Mouse (Mus musculus): ENCODE data around the gene Srcap. TPM values are rescaled to one million over a fixed set of nuclear protein-coding genes. Genes with fewer than 3 reads are reported as not detected.
A peak's percentile ranks its signal among the peaks of the same experiment; 100 is the strongest.
"Not testable (repeated sequence)": the region's sequence is repeated elsewhere in the genome, so short reads cannot be mapped to it uniquely, and the experiment has no call there.

Gene Srcap
- polyA plus RNA-seq, 1 experiment from 2014 or later = 51.3 TPM

GRCm38 (mm10) chr7:127498407-127498806, 13.4 kb upstream of the Srcap start:
- Histone ChIP-seq H3K4me1 (replicated peaks) (no peaks in the 10 kb centered on the region), H3K27ac (no peak overlapping the region), H3K36me3 (no peaks in the 10 kb centered on the region), H3K9ac (no peak overlapping the region), H3K27me3 (no peaks in the 10 kb centered on the region), H3K4me3 (no peak overlapping the region), H3K4me2 (no peak overlapping the region), H3K9me3 (no peaks in the 10 kb centered on the region)
- 38% methylated on average over 3 of the region's 3 CpGs for WGBS
- ATAC-seq (ENCODE audit: low FRiP score) = no peak

DNA sequence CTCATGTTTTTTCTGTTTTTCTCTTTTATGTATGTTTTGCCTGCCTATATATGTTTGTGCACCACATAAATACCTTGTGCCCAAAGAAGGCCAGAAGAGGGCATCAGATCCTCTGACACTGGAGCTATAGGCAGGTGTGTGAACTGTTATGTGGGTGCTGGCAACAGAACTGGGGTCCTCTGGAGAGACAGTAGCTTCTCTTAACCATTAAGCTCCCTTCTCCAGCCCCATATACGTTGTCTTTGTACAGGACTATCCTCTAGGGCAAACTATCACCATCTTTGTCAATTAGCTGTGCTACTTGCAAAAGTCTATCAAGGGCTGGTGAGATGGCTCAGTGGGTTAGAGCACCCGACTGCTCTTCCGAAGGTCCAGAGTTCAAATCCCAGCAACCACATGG, 3.5 kb upstream of the Srcap start:
- H3K36me3 ChIP-seq = no peaks in the 10 kb centered on the region
- no peaks in the 10 kb centered on the region for H3K27me3 ChIP-seq
- H3K9ac ChIP-seq = no peak overlapping the region
- H3K4me2 ChIP-seq = no peak overlapping the region
- no peak for ATAC-seq (ENCODE audit: low FRiP score)
- no peak overlapping the region for H3K4me3 ChIP-seq
- H3K4me1 ChIP-seq (replicated peaks) = peaks cover 11% of the 10 kb centered on the region
- WGBS = 94% methylated on average over 3 of the region's 3 CpGs
- no peak overlapping the region for H3K27ac ChIP-seq
- H3K9me3 ChIP-seq = no peaks in the 10 kb centered on the region

DNA sequence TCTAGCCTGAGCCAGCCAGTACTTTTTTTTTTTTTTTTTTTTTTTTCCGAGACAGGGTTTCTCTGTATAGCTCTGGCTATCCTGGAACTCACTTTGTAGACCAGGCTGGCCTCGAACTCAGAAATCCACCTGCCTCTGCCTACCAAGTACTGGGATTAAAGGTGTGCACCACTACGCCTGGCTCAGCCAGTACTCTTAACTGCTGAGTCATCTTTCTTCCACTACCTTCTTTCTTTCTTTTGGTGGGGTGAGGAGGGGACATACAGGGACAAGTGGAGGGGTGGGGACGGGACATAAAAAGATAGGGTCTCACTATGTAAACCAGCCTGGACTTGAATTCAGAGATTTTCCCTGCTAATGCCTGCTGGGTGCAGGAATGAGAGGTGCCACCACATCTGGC, 2.0 kb upstream of the Srcap start:
- peaks cover 23% of the 10 kb centered on the region for H3K4me1 ChIP-seq (replicated peaks)
- ATAC-seq (ENCODE audit: low FRiP score); H3K9ac ChIP-seq; H3K4me2 ChIP-seq; H3K27me3 ChIP-seq; H3K9me3 ChIP-seq; H3K36me3 ChIP-seq; H3K27ac ChIP-seq; H3K4me3 ChIP-seq: not testable (repeated sequence)
- WGBS = 91% methylated on average over 4 of the region's 4 CpGs

- Histone ChIP-seq H3K4me3 (peak overlapping the region; percentile 70), H3K9ac (peak overlapping the region; percentile 88; the same call in 1 of the 2 replicates), H3K4me1 (replicated peaks) (peaks cover 24% of the 10 kb centered on the region), H3K27me3 (no peaks in the 10 kb centered on the region), H3K9me3 (no peaks in the 10 kb centered on the region), H3K36me3 (peaks cover 15% of the 10 kb centered on the region), H3K27ac (peak overlapping the region; percentile 99), H3K4me2 (peak overlapping the region; percentile 62)
- no peak for ATAC-seq (ENCODE audit: low FRiP score)
- WGBS = 45% methylated on average over 8 of the region's 8 CpGs
Measured at GRCm38 (mm10) chr7:127511241-127511640, 542 bp upstream of the Srcap start.

- Histone ChIP-seq H3K9me3 (no peaks in the 10 kb centered on the region), H3K27ac (peak overlapping the region; percentile 99), H3K4me2 (peak overlapping the region; percentile 62), H3K36me3 (peaks cover 27% of the 10 kb centered on the region), H3K27me3 (no peaks in the 10 kb centered on the region), H3K4me3 (peak overlapping the region; percentile 70), H3K4me1 (replicated peaks) (peaks cover 24% of the 10 kb centered on the region), H3K9ac (peak overlapping the region; percentile 88)
- peak; percentile 90 for ATAC-seq (ENCODE audit: low FRiP score)
- 0% methylated on average over 64 of the region's 93 CpGs for WGBS
Measured at GRCm38 (mm10) chr7:127512231-127513015, 640 bp downstream of the Srcap start.

DNA sequence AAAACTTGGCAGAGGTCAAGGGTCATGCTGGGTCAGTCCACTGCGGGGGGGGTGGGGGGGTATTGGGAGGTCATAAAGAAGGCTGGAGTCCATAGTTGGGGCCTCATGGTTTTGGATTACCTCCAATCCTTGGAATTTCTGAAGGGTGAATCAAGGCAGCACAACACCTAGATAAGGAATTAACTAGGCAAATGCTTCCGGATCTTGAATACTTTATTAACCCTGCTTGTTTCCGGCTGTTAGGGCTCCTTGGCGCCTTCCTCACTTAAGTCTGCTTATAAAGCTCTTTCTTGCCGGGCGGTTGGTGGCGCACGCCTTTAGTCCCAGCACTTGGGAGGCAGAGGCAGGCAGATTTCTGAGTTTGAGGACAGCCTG, 1.2 kb downstream of the Srcap start:
- H3K9me3 ChIP-seq = no peaks in the 10 kb centered on the region
- H3K27ac ChIP-seq = peak overlapping the region; percentile 99
- ATAC-seq (ENCODE audit: low FRiP score) = no peak
- H3K36me3 ChIP-seq = peaks cover 33% of the 10 kb centered on the region
- peaks cover 24% of the 10 kb centered on the region for H3K4me1 ChIP-seq (replicated peaks)
- WGBS = 46% methylated on average over 8 of the region's 8 CpGs
- H3K27me3 ChIP-seq = no peaks in the 10 kb centered on the region
- peak overlapping the region; percentile 88 for H3K9ac ChIP-seq
- peak overlapping the region; percentile 70 for H3K4me3 ChIP-seq
- H3K4me2 ChIP-seq = peak overlapping the region; percentile 62

GRCm38 (mm10) chr7:127513781-127514180, 2.0 kb downstream of the Srcap start:
- WGBS = 84% methylated on average over 3 of the region's 3 CpGs
- peaks cover 39% of the 10 kb centered on the region for H3K36me3 ChIP-seq

GRCm38 (mm10) chr7:127515846-127516245, 4.1 kb downstream of the Srcap start:
- ATAC-seq (ENCODE audit: low FRiP score) = no peak
- Histone ChIP-seq H3K9ac (no peak overlapping the region), H3K27ac (no peak overlapping the region), H3K4me3 (no peak overlapping the region), H3K27me3 (no peaks in the 10 kb centered on the region), H3K9me3 (no peaks in the 10 kb centered on the region), H3K36me3 (peaks cover 55% of the 10 kb centered on the region), H3K4me1 (replicated peaks) (peaks cover 24% of the 10 kb centered on the region), H3K4me2 (no peak overlapping the region)
- 92% methylated on average over 7 of the region's 7 CpGs for whole genome bisulfite sequencing

More at GRCm38 (mm10) chr7:127513781-127514180, 2.0 kb downstream of the Srcap start:
- H3K9ac ChIP-seq = peak overlapping the region; percentile 46; the same call in 1 of the 2 replicates
- no peak overlapping the region for H3K27ac ChIP-seq
- no peaks in the 10 kb centered on the region for H3K27me3 ChIP-seq
- peak overlapping the region; percentile 70 for H3K4me3 ChIP-seq
- H3K4me1 ChIP-seq (replicated peaks) = peaks cover 24% of the 10 kb centered on the region
- ATAC-seq (ENCODE audit: low FRiP score) = no peak
- no peaks in the 10 kb centered on the region for H3K9me3 ChIP-seq
- H3K4me2 ChIP-seq = peak overlapping the region; percentile 62

DNA sequence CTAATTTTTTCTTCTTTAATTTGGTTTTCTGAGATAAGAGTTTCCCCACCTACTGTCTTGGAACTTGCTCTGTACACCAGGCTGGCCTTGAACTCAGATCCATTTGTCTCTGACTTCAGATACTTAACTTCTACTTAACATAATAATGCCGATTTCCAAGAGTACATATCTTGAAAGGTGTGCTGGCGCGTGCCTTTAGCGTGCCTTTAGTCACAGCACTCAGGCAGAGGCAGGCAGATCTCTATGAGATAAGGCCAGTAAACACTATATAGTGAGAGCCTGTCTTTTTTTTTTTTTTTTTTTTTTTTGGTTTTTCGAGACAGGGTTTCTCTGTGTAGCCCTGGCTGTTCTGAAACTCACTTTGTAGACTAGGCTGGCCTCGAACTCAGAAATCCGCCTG, 4.6 kb downstream of the Srcap start:
- no peak overlapping the region for H3K9ac ChIP-seq
- no peak overlapping the region for H3K4me2 ChIP-seq
- ATAC-seq (ENCODE audit: low FRiP score) = no peak
- H3K27ac ChIP-seq = no peak overlapping the region
- no peaks in the 10 kb centered on the region for H3K27me3 ChIP-seq
- no peaks in the 10 kb centered on the region for H3K9me3 ChIP-seq
- no peak overlapping the region for H3K4me3 ChIP-seq
- 94% methylated on average over 7 of the region's 7 CpGs for WGBS
- peaks cover 60% of the 10 kb centered on the region for H3K36me3 ChIP-seq
- H3K4me1 ChIP-seq (replicated peaks) = peaks cover 20% of the 10 kb centered on the region

DNA sequence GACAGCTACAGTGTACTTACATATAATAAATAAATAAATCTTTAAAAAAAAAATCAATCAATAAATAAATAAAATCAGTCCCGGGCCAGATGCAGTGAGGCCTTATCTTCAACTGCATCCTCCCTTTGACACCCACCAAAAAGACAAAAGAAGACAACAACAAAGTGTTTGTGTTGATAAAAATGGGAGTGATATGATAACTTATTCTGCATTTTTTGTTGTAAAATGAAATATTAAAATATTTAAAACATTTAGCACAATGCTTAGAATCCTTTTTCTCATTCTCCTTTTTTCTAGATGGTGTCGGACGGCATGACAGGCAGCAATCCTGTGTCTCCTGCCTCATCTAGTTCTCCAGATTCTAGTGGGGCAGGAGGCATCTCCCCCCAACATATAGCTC, 7.5 kb downstream of the Srcap start, which contains the start of gene Gm42715:
Gene Gm42715, plus strand, starts transcription at position 301 of the 400 bp plus-strand sequence.
- no peak for ATAC-seq (ENCODE audit: low FRiP score)
- H3K4me1 ChIP-seq (replicated peaks) = peaks cover 3% of the 10 kb centered on the region; the same call in 1 of the 2 replicates
- no peaks in the 10 kb centered on the region for H3K9me3 ChIP-seq
- no peak within 1 kb of the TSS for H3K4me3 ChIP-seq
- H3K36me3 ChIP-seq = peaks cover 86% of the 10 kb centered on the region
- H3K27ac ChIP-seq = no peak within 1 kb of the TSS
- no peak within 1 kb of the TSS for H3K4me2 ChIP-seq
- WGBS = 98% methylated on average over 3 of the region's 3 CpGs
- no peak within 1 kb of the TSS for H3K9ac ChIP-seq
- H3K27me3 ChIP-seq = no peaks in the 10 kb centered on the region

DNA sequence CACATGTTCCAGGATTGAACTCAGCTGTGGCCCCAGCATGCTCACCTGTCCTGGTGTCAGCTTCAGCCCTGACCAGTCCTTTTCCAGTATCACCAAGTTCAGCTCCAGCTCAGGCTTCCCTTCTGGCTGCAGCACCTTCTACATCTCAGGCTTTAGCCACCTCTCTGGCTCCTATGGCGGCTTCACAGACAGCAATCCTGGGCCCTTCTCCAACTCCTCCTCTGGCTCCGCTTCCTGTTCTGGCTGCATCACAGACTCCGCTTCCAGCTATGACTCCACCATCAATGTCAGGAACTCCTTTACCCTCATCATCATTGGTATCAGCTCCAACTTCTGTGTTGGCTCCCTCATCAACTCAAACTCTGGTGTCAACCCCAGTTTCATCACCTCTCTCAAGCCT, 29.9 kb downstream of the Srcap start:
- no peak for ATAC-seq (ENCODE audit: low FRiP score)

GRCm38 (mm10) chr7:127549116-127549835, 37.5 kb downstream of the Srcap start:
- Histone ChIP-seq H3K27ac (no peak overlapping the region), H3K9ac (no peak overlapping the region), H3K4me1 (replicated peaks) (peaks cover under 1% of the 10 kb centered on the region; the same call in 1 of the 2 replicates), H3K27me3 (no peaks in the 10 kb centered on the region), H3K9me3 (no peaks in the 10 kb centered on the region), H3K4me2 (no peak overlapping the region), H3K4me3 (no peak overlapping the region), H3K36me3 (peaks cover 73% of the 10 kb centered on the region)
- ATAC-seq (ENCODE audit: low FRiP score) = no peak
- 93% methylated on average over 15 of the region's 15 CpGs for WGBS

More for the DNA sequence above, 29.9 kb downstream of the Srcap start:
- H3K4me2 ChIP-seq = no peak overlapping the region
- H3K27me3 ChIP-seq = no peaks in the 10 kb centered on the region
- no peak overlapping the region for H3K27ac ChIP-seq
- 94% methylated on average over 3 of the region's 3 CpGs for WGBS
- peaks cover 92% of the 10 kb centered on the region for H3K36me3 ChIP-seq
- no peak overlapping the region for H3K4me3 ChIP-seq
- H3K4me1 ChIP-seq (replicated peaks) = peaks cover 4% of the 10 kb centered on the region; the same call in 1 of the 2 replicates
- H3K9me3 ChIP-seq = no peaks in the 10 kb centered on the region
- no peak overlapping the region for H3K9ac ChIP-seq

Data from hindbrain, embryonic 13.5 days (tissue).